Mouse (Mus musculus): ENCODE measurements around the gene Ripor2.

Ripor2 gene

DNA sequence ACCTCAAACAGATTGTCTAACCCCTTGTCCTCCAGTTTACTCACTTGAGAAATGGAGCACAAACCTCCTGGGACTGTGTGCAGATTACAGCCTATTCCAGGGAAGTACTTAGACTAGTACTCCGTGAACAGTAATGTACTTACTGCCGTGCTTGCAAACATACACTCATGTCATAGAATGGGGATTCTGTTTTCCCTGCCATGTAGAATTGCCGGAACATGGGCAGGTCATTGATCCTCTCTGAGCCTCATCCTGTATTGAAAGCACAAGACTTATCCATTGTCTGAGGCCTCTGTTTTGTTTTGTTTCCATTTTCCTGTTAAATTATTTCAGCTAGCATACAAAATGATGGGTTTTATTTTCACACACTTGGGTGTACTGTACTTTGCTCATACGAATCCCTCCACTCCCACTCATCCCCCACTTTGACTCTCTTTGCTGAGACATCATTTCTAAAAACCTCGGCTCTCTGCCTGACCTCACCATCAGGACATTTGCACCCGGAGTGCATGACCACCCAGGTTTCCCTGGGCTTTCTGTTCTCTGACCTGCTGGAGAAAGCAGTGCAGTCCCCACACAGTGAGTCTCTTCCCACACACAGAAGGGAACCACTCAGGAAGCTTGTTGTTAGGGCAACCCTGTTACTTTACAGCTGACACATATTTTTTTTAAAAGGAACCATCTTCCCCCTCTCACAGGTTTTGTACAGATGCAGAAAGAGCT lies 35.2 kb downstream of the Ripor2 start:
- DNase-seq (ENCODE audit: low read depth, low spot score): no peak

DNA sequence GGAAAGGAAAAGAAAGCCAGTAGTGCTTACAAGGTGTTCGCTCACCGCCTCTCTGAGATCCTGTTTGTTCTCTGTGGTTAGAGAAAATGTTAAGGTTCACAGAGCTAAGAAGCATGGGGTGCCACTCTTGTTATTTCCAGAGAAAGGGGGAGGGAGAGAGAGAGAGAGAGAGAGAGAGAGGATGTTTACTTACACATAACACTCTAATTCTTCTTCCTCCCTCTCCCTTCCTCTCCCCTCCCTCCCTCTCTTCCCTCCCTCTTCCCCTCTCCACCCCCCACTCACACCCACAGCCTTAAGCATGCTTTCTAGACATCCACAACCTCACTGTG lies 35.8 kb downstream of the Ripor2 start:
- no peak for DNase-seq (ENCODE audit: low read depth, low spot score)

DNA sequence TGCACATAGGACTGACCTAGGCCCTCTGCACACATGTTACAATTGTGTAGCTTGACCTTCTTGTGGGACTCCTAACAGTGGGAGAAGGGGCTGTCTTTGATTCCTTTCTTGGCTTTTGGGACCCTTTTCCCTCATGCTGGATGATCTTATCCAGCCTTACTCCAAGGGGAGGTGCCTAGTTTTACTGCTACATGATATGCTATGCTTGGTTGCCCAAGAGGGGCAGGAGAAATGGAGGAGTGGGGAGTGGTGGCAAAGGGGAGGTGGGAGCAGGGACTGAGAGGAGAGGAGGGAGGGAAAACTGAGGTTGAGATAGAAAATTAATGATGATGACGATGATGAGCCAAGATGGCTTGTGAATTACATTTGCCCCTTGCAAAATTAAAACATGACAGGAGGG lies 37.7 kb downstream of the Ripor2 start:
- no peak for DNase-seq (ENCODE audit: low read depth, low spot score)

DNA sequence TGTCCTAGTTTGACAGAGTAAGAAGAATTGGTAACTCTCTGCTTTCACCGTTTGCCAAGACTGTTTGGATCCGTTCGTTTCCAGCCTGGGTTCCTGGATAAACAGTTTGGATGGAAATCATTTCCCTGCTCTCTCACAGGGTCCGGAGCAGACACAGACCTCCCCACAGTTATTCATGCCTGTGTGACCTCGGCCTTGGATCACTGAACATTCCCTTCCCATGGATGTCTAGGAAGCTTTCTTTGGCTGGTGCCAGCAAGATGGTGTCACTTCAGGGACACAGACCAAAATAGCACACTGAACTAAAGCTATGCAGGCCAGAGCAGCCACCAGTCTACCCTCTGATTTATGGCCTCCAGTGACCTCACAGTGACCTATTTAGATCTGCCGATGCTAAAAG lies 38.5 kb downstream of the Ripor2 start:
- DNase-seq (ENCODE audit: low read depth, low spot score): peak; percentile 13

DNA sequence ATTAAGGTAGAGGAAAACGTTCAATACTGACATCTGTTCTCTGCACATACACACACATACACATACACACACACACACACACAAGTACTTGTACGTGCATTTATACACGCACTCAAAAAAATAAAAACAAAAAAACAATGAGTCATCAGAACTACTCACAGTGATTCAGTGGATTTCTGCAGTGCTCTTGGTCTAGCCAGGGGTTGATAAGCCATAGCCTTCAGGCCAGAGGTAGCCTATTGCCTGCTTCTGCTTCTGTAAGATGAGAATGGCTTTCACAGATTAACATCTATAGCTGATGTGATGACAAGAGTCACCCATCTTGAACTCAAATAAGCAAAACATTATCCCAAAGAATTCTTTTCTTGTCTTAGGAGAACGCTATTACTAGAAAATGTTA lies 41.6 kb downstream of the Ripor2 start:
- DNase-seq (ENCODE audit: low read depth, low spot score): peak; percentile 56

DNA sequence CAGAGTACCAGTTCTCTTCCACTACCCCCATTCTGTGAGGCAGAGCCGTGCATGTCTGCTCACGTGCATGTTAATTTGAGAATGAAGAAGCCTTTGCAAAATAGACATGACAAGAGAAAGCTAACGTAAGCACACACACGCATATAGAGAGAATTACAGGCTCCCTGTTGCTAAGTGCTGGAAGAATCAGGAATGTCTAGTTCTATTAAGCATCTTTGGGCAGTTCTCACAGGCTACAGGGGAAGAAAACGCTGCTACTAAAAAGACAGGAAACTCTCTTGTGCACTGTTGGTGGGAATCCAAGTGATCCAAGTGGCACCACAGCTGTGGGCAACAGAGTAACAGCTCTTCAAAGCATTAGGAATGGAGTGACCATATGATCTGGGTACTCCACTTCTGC lies 43.1 kb downstream of the Ripor2 start:
- no peak for DNase-seq (ENCODE audit: low read depth, low spot score)

DNA sequence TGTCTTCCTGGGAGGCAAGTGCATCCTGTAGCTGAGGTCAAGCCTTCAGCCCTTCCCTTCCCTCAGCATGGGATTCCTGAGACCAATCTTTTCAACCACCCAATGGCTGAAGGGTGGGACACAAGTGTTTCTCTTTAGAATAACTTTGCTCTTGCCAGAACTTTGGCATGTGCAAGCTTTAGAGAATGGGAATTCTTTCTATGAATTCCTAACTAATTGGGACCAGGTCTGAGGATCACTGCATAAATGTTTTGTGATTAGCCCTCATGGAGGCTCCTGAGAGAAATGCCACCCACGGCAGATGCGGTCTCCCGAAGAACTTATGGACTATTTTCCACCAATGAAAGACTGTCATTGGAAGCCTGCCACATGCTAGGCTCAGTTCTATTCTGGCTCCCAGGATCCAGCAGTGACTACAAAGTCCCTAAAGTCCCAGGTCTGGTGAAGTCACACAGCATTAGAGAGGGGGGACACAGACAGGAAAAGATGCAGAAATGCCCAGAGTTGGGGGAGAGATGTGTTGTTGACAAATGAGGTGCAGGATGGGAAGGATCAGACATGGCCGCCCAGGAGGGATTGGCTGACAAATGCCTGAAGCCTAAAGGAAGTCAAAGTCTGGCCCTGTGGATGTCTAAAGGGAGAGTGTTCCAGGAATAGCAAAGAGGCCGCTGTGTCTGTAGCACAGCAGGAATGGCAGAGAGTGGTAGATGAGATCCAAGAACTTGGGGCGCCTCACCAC lies 44.9 kb downstream of the Ripor2 start:
- no peak for DNase-seq (ENCODE audit: low read depth, low spot score)

DNA sequence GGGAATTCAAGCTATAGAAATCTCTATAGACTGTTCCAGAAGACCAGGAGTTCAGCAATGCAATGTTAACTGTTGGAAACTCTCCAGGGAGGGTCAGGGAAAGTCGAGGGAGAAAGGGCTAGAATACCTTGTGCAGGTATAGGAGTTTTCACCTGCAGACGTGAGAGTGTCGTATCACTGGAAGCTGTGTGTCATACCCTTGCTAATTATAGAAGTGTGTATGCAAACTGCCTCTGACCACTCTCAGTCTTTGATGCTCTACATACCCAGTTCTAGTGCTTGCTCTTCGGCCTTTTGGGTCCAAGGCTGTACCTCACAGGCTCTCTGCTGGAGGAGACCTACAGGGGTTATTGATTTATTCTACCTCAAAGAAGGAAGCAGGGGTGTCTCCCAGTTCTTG lies 46.2 kb downstream of the Ripor2 start:
- no peak for DNase-seq (ENCODE audit: low read depth, low spot score)

DNA sequence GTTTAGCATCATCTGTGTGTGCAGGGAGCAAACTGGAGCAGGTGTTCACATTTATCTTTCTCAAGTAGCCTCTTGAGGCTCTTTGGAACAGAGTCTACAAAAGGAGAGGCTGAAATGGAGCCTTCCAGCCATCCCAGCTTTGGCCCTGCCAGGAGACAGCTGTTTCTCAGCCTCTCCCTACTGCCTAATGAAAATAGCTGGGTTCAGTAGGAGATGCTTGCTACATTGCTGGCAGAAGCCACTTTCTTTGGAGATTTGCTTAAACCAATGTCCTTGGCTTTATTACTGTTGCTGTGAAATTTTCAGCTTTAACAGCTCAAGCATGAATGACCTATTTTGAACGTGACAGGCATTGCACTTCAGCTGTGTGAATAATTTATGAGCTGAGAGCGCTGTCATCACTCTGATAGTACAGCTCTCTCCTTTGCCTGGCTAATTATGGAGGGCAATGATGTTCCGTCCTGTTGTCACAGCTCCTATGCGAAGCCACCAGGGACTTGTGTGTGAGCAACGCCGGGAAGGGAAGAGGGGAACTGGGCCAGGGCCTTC lies 47.2 kb downstream of the Ripor2 start:
- no peak for DNase-seq (ENCODE audit: low read depth, low spot score)

DNA sequence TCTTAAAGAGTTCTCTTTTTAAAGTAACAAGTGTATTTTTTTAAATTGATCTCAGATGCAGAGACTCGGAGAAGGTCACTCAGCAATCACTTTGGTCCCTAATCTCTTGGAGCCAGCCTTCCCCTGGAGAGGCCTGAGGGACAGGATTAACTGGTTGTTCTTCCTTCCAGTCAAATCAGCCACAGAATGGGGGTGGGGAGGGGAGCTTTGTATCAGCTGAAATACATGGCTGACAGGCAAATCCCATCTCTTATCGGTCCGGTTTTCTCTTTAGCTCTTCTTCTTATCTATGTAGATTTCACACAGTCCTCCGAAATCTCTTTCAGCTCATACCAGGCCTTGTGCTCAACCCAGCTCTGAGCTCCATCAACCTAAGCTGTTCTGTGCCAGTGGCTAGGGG lies 48.4 kb downstream of the Ripor2 start:
- no peak for DNase-seq (ENCODE audit: low read depth, low spot score)

DNA sequence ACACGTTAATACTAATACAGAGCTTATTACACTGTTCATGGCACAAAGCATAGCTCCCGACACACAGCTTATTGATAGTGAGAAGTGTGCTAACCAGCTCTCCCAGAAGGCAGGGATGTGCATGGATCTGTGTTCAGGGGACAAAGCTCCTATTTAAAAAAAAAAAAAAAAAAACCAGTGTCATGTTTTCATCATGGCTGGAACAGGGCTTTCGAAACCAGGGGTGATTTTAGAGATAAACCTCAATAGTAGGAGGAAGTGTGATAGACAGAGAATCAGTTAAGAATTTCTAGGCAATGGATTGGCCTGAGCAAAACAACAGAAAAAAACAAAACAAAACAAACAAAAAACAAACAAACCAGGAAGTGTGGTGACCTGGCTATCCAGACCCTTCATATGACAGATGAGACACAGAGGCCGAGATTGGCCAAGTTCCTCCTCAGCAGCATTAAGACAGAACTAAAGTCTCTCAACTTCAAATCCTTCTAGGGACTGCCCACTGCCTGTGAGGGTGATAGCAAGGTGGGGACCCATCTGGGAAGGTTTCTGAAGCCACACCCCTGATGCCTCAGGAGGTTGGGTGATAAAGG lies 51.1 kb downstream of the Ripor2 start:
- DNase-seq (ENCODE audit: low read depth, low spot score): no peak

DNA sequence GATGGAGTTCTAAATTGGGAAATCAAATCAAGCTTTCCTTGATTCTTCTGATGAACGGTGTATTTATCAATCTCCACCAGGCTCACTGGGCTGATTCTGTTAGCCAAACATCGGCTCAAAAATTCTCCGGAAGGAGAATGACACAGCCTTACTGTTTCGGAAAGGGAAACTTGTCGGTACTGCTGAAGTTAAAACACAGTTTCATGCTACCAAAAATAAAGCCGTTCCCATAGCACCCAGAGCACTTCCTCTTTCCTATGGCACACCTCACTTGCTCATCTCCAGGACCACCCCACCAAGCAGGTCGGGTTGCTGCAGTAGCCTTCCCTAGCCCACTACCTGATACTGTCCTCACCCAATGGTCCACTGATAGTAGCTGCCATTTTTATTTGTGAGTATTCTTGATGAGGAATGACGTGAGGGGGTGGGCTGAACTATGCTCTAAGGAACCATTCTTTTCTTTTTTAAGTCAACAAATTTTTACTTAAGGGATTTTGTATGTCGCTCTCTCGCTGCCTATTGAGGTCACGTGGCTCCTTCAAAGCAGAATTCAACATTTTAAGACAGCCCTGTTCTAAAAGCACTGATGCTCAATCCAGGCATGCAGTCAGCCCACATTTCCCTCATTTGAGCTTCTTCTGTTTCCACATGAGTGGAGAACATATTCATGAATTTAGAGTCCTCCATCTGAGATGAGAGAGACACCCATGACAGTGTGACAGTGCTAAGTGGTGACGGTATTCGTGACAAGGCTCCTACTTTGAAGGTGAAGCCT lies 52.5 kb downstream of the Ripor2 start:
- DNase-seq (ENCODE audit: low read depth, low spot score): no peak

DNA sequence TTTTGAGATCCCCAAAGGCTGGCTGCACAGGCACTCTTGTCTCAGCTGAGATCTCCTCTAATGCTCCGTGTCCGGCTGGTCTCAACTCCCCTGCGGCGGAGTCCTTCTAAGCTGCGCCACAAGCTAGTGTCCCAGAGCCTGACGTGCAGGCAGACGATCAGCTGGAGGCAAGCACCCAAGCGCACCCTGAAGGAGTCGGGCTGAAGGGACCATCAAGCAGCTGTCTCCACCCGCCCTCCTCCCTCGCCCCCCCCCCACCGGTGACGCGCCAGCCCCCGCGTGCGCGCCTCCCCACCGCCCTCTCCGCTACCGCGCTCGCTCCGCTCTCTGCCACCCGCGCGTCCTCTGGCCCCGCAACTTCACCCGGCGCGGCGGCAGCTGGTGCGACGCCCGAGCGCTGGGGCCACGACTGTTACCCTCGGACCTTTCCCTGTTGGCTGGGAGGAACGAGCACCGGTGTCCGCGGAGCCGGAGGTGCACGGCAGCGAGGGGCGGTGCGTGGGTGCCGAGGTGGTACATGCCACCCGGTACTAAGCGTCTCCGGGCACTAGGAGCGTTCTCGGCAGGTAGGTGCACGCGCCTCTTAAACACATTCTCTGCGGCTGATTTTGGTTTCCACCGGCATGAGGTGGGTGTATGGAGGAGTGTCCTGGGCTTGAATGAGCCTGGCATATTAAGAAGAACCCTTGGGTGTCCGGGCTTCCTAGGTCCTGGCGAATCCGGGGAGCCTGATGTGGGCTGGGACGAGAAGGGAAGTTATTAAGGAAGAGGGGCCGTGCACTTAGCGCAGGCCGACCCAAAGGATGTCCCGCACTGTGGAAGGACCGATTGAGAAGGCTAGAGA lies 56.6 kb downstream of the Ripor2 start:
- DNase-seq (ENCODE audit: low read depth, low spot score): no peak

DNA sequence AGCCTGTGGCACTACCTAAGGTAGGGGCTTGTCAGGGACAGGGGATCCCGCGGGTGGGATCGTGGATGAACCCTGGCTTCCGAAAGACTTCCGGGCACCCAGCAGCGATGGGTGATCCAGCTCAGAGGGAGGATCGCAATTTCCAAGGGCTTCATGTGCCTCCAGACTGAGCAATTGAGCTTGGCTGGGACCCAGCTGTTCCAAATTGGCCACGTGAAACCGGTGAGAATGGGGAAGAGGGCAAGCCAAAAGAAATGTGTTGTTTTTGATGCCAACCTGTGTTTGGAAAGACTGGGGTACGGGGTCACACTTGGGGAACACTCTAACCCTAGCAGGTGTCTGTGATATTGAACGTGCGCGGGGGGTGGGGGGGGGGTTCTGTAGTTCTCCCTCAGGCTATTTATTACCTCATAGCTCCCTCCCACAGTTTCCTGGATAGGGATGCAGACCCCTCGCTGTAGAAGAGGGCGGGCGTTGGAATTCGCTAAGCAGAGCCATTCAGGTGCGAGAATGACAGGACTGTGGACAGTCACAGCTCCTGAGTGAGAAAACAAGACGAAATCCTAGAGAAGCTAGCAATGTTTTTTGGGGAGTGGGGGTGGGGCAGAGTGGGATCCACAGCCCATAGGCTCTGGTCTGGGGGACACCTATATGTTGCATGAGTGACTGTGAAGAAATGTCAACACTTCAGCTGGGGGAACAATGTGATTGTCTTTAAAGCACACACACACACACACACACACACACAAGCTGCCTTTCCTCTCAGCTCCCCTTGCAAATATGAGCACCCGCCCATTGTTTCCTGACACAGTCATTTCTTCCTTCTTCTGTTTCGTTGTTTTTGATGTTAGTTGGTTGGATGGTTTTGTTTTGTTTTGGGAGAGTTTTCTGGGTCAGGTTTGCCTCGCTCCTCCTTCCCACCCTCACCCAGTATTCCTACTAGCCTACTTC lies 57.5 kb downstream of the Ripor2 start:
- no peak for DNase-seq (ENCODE audit: low read depth, low spot score)

DNA sequence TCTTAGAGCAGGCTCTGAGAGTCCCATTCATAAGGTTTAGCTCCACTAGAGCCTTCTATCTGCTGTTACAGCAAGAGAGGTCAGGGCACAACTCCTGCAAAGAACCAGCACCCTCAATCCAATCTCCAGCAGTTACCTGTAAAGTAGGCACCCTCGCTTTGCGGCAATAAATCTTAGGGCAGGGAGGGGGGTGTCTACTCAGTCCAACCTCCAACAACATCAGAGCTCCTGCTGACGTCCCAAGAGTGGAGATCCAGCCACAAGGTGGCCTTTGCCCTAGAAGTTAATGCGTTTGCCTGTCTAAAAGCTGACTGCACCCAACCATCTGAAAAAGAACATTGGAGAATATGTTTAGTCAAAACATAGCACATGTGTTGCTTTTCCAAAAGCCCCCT lies 58.2 kb downstream of the Ripor2 start:
- DNase-seq (ENCODE audit: low read depth, low spot score): no peak

DNA sequence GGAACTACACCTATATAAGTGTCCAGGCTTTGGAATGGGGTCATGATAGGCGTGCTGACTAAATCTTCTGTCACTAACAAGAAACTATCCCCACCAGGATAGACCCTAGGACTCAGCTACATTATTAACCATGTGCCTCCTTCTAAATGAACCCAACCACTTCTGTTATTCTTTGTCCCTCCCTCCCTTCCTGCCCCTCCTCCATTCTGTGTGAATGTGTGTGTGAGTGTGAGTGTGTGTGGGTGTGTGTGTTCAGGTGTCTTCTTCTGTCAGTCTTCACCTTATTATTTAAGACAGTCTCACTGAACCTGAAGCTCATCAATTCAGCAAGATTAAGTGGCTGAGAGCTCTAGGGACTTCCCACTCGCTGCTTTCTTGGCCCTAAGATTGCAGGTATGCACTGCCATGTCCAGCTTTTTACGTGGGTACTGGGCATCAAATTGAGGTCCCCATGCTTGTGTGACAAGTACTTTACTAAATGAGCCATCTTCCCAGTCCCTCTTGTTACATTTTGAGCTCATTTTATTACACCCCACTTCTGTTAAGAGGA lies 58.9 kb downstream of the Ripor2 start:
- DNase-seq (ENCODE audit: low read depth, low spot score): no peak

DNA sequence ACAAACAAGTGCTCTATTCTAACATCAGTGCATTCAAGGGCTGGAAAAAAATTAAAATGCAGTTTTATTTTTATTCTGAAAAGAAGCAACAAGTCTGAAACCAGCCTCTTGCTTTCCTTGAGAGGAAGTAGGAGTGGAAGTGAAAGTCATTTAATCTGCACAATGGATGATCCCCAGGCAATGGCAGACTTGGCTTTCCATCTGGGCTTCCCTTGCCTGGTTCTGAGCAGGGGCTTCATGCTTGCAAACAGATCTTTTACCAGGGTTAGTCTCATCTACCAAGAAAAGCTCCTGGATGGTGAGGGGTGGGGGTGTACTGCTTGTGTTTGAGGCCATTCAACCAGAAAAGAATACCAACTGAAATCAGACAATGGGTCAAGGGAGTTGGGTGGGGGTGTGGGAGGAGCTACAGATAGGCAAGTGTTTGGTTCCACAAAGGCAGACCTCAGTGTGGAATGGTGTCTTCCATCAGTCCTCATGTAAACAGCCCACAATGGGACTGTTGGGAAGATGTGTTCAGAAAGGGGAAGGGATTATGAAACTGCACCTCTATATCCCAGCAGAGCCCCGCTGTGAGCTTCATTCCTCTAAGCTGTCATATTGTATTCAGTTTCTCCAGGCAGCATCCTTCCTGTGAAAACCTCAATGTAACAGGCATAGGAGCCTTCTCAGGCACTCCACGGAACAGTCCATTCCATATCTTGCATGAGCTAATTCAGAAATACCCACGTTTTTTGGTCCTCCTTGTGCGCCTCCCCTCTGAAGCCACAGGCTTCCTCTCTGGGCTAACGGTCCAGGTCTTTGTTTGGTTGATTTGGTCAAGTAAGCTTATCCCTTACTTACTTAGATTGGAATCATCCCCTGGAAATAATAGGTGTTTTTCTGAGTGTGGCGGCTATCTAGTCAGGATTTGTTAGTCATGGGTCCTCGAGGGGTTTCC lies 59.8 kb downstream of the Ripor2 start:
- DNase-seq (ENCODE audit: low read depth, low spot score): no peak

DNA sequence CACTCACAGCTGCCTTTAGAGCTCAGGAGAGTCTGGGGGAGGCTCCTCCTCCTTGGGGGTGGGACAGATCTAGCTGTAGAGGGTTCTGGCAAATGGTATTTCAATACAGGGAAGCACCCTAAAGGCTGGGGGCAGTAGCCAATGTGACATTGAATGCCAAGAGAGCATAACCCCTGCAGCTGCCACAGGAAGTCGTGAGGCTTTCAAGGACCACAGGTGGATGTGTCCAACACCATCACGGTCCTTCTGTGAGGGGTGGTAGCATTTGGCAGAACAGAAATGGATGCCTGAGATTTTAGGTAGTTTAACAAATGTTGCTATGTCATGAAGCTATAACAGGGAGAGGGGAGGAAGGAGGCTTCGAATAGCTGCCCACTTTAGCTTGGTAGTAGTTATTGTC lies 63.2 kb downstream of the Ripor2 start:
- no peak for DNase-seq (ENCODE audit: low read depth, low spot score)

DNA sequence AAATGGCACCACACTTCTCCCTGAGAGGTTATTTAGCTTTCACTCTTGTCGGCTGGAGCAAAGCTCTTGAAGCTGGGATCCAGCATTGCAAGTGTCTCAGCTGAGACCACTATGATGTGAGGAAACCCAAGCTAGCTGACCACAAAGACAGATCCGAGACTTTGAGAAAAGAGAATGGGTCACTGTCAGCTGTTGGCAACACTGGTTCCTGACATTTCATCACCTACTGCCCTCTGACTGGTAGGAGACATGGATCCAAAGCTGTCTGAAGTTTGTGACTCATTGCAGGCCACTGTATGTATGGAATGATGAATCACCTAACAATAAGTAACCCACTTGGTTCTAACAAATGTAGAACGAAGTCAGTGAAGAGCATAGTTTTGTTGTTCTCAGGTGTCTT lies 64.3 kb downstream of the Ripor2 start:
- DNase-seq (ENCODE audit: low read depth, low spot score): peak; percentile 79

Data from 3T3-L1 (cell line).